Mouse (Mus musculus) ES-E14 (cell line): ENCODE data around the gene Cd6. TPM values are rescaled to one million over a fixed set of nuclear protein-coding genes. Genes with fewer than 3 reads are reported as not detected.

Experiments
- DNase-seq: peaks from one replicate; pipeline ENCODE4 v3.0.0-alpha.2; 2013; ENCODE audit warnings: low read depth, low spot score
- H3K27ac ChIP-seq: 2 replicates; pipeline ENCODE4 v1.5.1; 2012; ENCODE audit warnings: low read depth, mild to moderate bottlenecking, low read length, moderate library complexity, mixed read lengths; ENCODE audit not compliant: poor library complexity, insufficient read depth, severe bottlenecking
- H3K36me3 ChIP-seq: 2 replicates; pipeline ENCODE4 v1.6.1; 2012; ENCODE audit warnings: mild to moderate bottlenecking, low read length, moderate library complexity, mixed read lengths; ENCODE audit not compliant: control insufficient read depth, poor library complexity, insufficient read depth, severe bottlenecking
- H3K4me1 ChIP-seq, 2 experiments: fragments of 150-350 bp in 1 of 2; sonication (generic) in 1 of 2; 2 replicates each; pipeline ENCODE4 v1.6.1; 2012; ENCODE audit warnings: low read length in 2 of 2, mild to moderate bottlenecking in 1 of 2, mixed read lengths in 1 of 2; ENCODE audit not compliant: control insufficient read depth in 2 of 2, insufficient read depth in 2 of 2, poor library complexity in 1 of 2
- H3K4me3 ChIP-seq, 2 experiments: fragments of 150-350 bp in 1 of 2; sonication (generic) in 1 of 2; 2 replicates each; pipeline ENCODE4 v1.5.1; 2012; ENCODE audit warnings: low read length in 2 of 2, low read depth in 1 of 2, mild to moderate bottlenecking in 1 of 2, mixed read lengths in 1 of 2; ENCODE audit not compliant: insufficient read depth in 1 of 2, poor library complexity in 1 of 2, severe bottlenecking in 1 of 2
- H3K9ac ChIP-seq: 2 replicates; pipeline ENCODE4 v1.6.1; 2012; ENCODE audit warnings: low read depth, mild to moderate bottlenecking, low read length, mixed read lengths; ENCODE audit not compliant: poor library complexity, insufficient read depth, severe bottlenecking
- H3K9me3 ChIP-seq: fragments of 150-350 bp; sonication (generic); 2 replicates; pipeline ENCODE4 v1.6.1; 2012; ENCODE audit warnings: low read depth, mild to moderate bottlenecking, low read length; ENCODE audit not compliant: control insufficient read depth, insufficient read depth
- CHD2 ChIP-seq: IDR thresholded peaks from 2 replicates; pipeline ENCODE4 v1.6.1; 2014; ENCODE audit warnings: mild to moderate bottlenecking, low read depth, low read length, inconsistent platforms
- HCFC1 ChIP-seq: IDR thresholded peaks from 2 replicates; pipeline ENCODE4 v1.6.1; 2012; ENCODE audit warnings: low read length, inconsistent platforms, borderline replicate concordance; ENCODE audit not compliant: insufficient read depth
- MAFK ChIP-seq: IDR thresholded peaks from 2 replicates; pipeline ENCODE4 v1.6.1; 2014; ENCODE audit warnings: mild to moderate bottlenecking, low read depth, low read length, inconsistent platforms; ENCODE audit not compliant: insufficient read depth
- ZC3H11A ChIP-seq: IDR thresholded peaks from 2 replicates; pipeline ENCODE4 v1.6.1; 2012; ENCODE audit warnings: low read depth, mild to moderate bottlenecking, inconsistent platforms, low read length, borderline replicate concordance
- ZNF384 ChIP-seq: IDR thresholded peaks from 2 replicates; pipeline ENCODE4 v1.6.1; 2012; ENCODE audit warnings: low read depth, low read length, inconsistent platforms
- in situ Hi-C, 2 experiments: fragments of 600-800 bp; cut with MboI; formaldehyde crosslinking; loops; one replicate each; pipeline ENCODE4 v1.15.1; 2025; ENCODE audit warnings: low sequenced_read_pairs in 2 of 2, inconsistent platforms in 1 of 2; ENCODE audit not compliant: unreplicated experiment in 2 of 2
- total RNA-seq: library from RNA; depleted of rRNA; stranded (reverse); fragments of 300-350 nt; gene quantifications from 2 replicates; pipeline ENCODE4 v1.2.3, GENCODE M21; 2012

Cd6 gene
- total RNA-seq, 1 experiment, result 3.4 TPM

DNA sequence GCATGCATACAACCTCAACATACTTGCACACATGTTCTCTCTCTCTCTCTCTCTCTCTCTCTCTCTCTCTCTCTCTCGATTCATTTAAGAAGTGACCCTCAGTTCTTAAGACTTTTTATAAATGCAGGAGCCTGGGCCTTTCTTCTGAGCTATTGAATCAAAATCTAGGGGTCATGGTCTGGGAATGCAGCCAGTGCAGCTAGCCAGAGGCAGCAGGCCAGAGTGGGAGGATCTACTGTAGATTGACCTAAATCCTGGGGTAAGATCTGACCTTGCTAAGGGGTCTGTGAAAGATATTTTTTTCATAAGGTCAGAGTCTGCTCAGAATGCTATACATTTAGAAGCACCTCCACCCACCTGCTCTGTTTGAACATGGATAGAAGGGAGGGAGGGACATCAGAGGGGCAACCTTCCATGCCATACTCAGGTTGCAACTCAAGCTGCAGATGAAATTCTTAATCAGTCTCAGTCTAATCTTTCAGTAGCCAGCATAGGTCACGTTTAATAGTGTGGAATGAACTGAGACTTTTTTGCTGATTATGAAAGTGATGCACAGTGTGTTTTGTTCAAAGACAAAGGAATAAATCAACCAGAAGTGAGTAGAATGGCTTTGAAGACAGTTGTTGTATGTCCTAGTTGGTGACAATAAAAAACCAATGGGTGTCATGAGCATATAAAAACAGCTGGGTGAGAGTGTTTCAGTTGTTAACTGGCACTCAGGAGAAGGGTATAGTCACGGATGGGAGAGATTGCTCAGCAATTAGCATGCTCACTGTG lies 17.6 kb upstream of the Cd6 start:
- in situ Hi-C loops, result no loop called here
- no peak overlapping the region for H3K4me3 ChIP-seq
- no peaks in the 10 kb centered on the region; a peak in 1 of 4 replicates for H3K4me1 ChIP-seq
- no peak overlapping the region for H3K27ac ChIP-seq
- no peaks in the 10 kb centered on the region for H3K36me3 ChIP-seq
- DNase-seq, result no peak
- no peaks in the 10 kb centered on the region for H3K9me3 ChIP-seq
- TF ChIP-seq HCFC1 (no peak), ZNF384 (no peak), CHD2 (no peak), ZC3H11A (no peak), MAFK (no peak)
- no peak overlapping the region for H3K9ac ChIP-seq

GRCm38 (mm10) chr19:10846150-10846549 lies 16.3 kb upstream of the Cd6 start:
- in situ Hi-C loops, result no loop called here
- Histone ChIP-seq H3K4me1 (no peaks in the 10 kb centered on the region; a peak in 1 of 4 replicates), H3K36me3 (no peaks in the 10 kb centered on the region), H3K9me3 (no peaks in the 10 kb centered on the region), H3K9ac (no peak overlapping the region), H3K4me3 (no peak overlapping the region), H3K27ac (no peak overlapping the region)
- TF ChIP-seq HCFC1 (no peak), ZC3H11A (no peak), MAFK (no peak)
- DNase-seq, result no peak

GRCm38 (mm10) chr19:10845454-10845853 lies 15.6 kb upstream of the Cd6 start:
- H3K9ac ChIP-seq, result no peak overlapping the region
- no peak overlapping the region for H3K4me3 ChIP-seq
- no peaks in the 10 kb centered on the region for H3K36me3 ChIP-seq
- in situ Hi-C loops, result no loop called here
- H3K27ac ChIP-seq, result no peak overlapping the region
- TF ChIP-seq ZNF384 (no peak), MAFK (no peak), ZC3H11A (no peak), CHD2 (no peak), HCFC1 (no peak)
- H3K4me1 ChIP-seq, result no peaks in the 10 kb centered on the region; a peak in 1 of 4 replicates
- no peaks in the 10 kb centered on the region for H3K9me3 ChIP-seq
- DNase-seq, result no peak

DNA sequence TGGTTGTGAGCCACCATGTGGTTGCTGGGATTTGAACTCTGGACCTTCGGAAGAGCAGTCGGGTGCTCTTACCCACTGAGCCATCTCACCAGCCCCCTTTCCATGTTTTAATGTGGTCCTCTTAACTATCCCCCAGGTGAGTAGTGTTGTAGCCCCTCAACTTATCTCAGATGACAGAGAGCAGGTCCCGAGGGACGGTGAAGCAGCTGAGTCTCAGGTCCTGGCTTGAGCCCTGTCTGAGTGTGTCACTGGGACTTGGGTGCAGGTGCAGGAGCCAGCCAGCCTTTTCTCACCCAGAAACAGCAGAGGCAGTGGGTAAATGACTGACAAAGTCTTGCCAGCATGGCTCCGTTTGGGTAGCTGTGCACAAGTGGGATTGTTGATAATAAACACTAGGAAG lies 14.3 kb upstream of the Cd6 start:
- no peaks in the 10 kb centered on the region for H3K9me3 ChIP-seq
- H3K9ac ChIP-seq, result no peak overlapping the region
- H3K4me1 ChIP-seq, result no peaks in the 10 kb centered on the region; a peak in 1 of 4 replicates
- in situ Hi-C loops, result no loop called here
- H3K27ac ChIP-seq, result no peak overlapping the region
- no peaks in the 10 kb centered on the region for H3K36me3 ChIP-seq
- TF ChIP-seq HCFC1 (no peak), CHD2 (no peak), MAFK (no peak), ZNF384 (no peak), ZC3H11A (no peak)
- no peak overlapping the region for H3K4me3 ChIP-seq
- DNase-seq, result no peak

- in situ Hi-C loops, result no loop called here
- Histone ChIP-seq H3K4me3 (no peak overlapping the region; a peak in 1 of 4 replicates), H3K27ac (no peak overlapping the region), H3K4me1 (no peaks in the 10 kb centered on the region; a peak in 1 of 4 replicates), H3K36me3 (no peaks in the 10 kb centered on the region), H3K9ac (no peak overlapping the region), H3K9me3 (no peaks in the 10 kb centered on the region)
- no peak for TF ChIP-seq CHD2
- no peak for TF ChIP-seq ZC3H11A
- TF ChIP-seq HCFC1, result no peak
- no peak for TF ChIP-seq MAFK
- no peak for TF ChIP-seq ZNF384
- DNase-seq, result no peak
Measured at GRCm38 (mm10) chr19:10842914-10843313, 13.1 kb upstream of the Cd6 start.
